Mouse (Mus musculus) liver, embryonic 14.5 days (tissue): Measurements from ENCODE around the gene Coq2. TPM values are rescaled to one million over a fixed set of nuclear protein-coding genes. Genes with fewer than 3 reads are reported as not detected.
A peak's percentile ranks its signal among the peaks of the same experiment; 100 is the strongest.

ENCODE experiments used
- ATAC-seq: fragments of 200-750 bp; cut with Nextera tagmentation; 2 replicates; pipeline ENCODE4 v1.8.0; 2017; ENCODE audit warnings: moderate number of reproducible peaks, mild to moderate bottlenecking, moderate library complexity; ENCODE audit not compliant: insufficient read depth
- DNase-seq, 3 experiments: peaks; one replicate each; pipeline ENCODE4 v3.0.0-alpha.2; 2012 to 2013; ENCODE audit warnings: low read depth in 3 of 3, low spot score in 3 of 3
- H3K27ac ChIP-seq: fragments of 300-500 bp; sonication (generic); 2 replicates; pipeline ENCODE4 v1.5.1; 2014; ENCODE audit warnings: moderate library complexity, mild to moderate bottlenecking, control low read depth, inconsistent platforms
- H3K27me3 ChIP-seq: fragments of 300-500 bp; sonication (generic); 2 replicates; pipeline ENCODE4 v1.6.1; 2014; ENCODE audit warnings: mild to moderate bottlenecking, low read length, moderate library complexity; ENCODE audit not compliant: control insufficient read depth, insufficient read depth
- H3K36me3 ChIP-seq: fragments of 300-500 bp; sonication (generic); replicated peaks from 2 replicates; pipeline ENCODE4 v1.6.1; 2014; ENCODE audit warnings: low read depth; ENCODE audit not compliant: control insufficient read depth, insufficient read depth
- H3K4me1 ChIP-seq, 2 experiments: fragments of 200-500 bp in 1 of 2; fragments of 300-500 bp in 1 of 2; sonication (generic) in 1 of 2; replicated peaks; 2 replicates each; pipeline ENCODE4 v1.6.1; 2012 to 2014; ENCODE audit warnings: antibody characterized with exemption in 1 of 2, inconsistent platforms in 1 of 2, low read length in 1 of 2; ENCODE audit not compliant: control insufficient read depth in 2 of 2, insufficient read depth in 2 of 2
- H3K4me2 ChIP-seq: fragments of 300-500 bp; sonication (generic); 2 replicates; pipeline ENCODE4 v1.6.1; 2014; ENCODE audit warnings: low read depth, mild to moderate bottlenecking, control low read depth, moderate library complexity
- H3K4me3 ChIP-seq, 2 experiments: fragments of 200-500 bp in 1 of 2; fragments of 300-500 bp in 1 of 2; sonication (generic) in 1 of 2; 2 replicates each; pipeline ENCODE4 v1.5.1; 2012 to 2014; ENCODE audit warnings: low read depth in 2 of 2, low read length in 2 of 2, mild to moderate bottlenecking in 2 of 2, control low read depth in 1 of 2, inconsistent platforms in 1 of 2, moderate library complexity in 1 of 2; ENCODE audit not compliant: insufficient read depth in 1 of 2
- H3K9ac ChIP-seq: fragments of 300-500 bp; sonication (generic); replicated peaks from 2 replicates; pipeline ENCODE4 v1.6.1; 2014; ENCODE audit warnings: mild to moderate bottlenecking, control low read depth, moderate library complexity
- H3K9me3 ChIP-seq: fragments of 300-500 bp; sonication (generic); 2 replicates; pipeline ENCODE4 v1.6.1; 2016; ENCODE audit warnings: low read length, mixed read lengths; ENCODE audit not compliant: control insufficient read depth
- CTCF ChIP-seq: IDR thresholded peaks from 2 replicates; pipeline ENCODE4 v1.5.1; 2016; ENCODE audit warnings: antibody characterized with exemption, low read depth, control low read depth
- EP300 ChIP-seq: IDR thresholded peaks from 2 replicates; pipeline ENCODE4 v1.6.1; 2016; ENCODE audit warnings: antibody characterized with exemption, low read depth
- WGBS: fragments of 180-500 bp; shearing (Covaris S2); extraction: QIAGEN DNeasy Blood & Tissue Kit; methylation state at CpG from one replicate; pipeline ENCODE4 v1.1.7; 2014; ENCODE audit not compliant: insufficient replicate concordance; 5-methylcytosine and 5-hydroxymethylcytosine counted together
- polyA plus RNA-seq, 2 experiments: library from polyadenylated mRNA; depleted of rRNA in 1 of 2; stranded (reverse) in 1 of 2; unstranded in 1 of 2; fragments of >200 nt; fragmentation: Nextera tagmentation in 1 of 2; extraction: Ambion mirVana in 1 of 2; gene quantifications; 2 replicates each; pipeline versions ENCODE4 v1.2.1 to v1.2.3; 2012 to 2014

Gene Coq2
- polyA plus RNA-seq, 2 experiments = 23.8 to 25.7 TPM

DNA sequence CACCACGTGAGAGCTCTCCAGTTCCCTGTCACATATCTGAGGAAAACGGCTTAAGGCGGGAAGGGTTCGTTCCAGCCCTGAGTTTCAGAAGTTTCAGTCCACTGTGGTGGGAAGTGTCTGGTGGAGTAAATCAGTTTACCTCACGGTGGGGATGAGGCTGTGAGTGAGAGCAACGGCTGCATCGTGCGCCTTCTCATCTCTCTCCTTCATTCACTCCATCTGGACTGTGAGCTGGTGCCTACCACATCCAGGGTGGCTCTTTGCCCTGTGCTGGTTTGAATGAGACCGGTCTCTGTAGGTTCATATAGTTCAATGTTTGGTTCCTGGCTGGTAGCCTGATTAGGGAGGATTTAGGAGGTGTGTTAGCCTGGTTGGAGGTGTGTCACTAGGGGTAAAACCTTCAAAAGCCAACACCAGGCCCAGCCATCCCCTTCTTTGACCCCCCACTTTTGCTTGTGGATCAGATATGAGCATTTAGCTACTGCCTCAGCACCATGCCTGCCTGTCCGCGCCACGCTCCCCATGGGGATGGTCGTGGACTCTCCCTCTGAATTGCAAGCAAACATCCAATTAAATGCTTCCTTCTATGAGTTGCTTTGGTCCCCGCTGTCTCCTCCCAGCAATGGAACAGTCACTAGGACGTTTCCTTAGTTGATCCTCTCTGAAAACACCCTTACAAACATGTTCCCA lies 55.2 kb downstream of the Coq2 start:
- H3K4me2 ChIP-seq = no peak overlapping the region
- no peak overlapping the region for H3K9ac ChIP-seq
- no peak for TF ChIP-seq EP300
- TF ChIP-seq CTCF = no peak
- 75% methylated on average over 15 of the region's 15 CpGs for WGBS
- no peaks in the 10 kb centered on the region for H3K36me3 ChIP-seq
- ATAC-seq (no peak), DNase-seq (no peak)
- H3K4me3 ChIP-seq = no peak overlapping the region
- H3K4me1 ChIP-seq = peaks cover 2 to 3% of the 10 kb centered on the region in 2 experiments; a peak in 2 of 4 replicates
- H3K9me3 ChIP-seq = no peaks in the 10 kb centered on the region
- no peak overlapping the region for H3K27ac ChIP-seq
- H3K27me3 ChIP-seq = no peaks in the 10 kb centered on the region

DNA sequence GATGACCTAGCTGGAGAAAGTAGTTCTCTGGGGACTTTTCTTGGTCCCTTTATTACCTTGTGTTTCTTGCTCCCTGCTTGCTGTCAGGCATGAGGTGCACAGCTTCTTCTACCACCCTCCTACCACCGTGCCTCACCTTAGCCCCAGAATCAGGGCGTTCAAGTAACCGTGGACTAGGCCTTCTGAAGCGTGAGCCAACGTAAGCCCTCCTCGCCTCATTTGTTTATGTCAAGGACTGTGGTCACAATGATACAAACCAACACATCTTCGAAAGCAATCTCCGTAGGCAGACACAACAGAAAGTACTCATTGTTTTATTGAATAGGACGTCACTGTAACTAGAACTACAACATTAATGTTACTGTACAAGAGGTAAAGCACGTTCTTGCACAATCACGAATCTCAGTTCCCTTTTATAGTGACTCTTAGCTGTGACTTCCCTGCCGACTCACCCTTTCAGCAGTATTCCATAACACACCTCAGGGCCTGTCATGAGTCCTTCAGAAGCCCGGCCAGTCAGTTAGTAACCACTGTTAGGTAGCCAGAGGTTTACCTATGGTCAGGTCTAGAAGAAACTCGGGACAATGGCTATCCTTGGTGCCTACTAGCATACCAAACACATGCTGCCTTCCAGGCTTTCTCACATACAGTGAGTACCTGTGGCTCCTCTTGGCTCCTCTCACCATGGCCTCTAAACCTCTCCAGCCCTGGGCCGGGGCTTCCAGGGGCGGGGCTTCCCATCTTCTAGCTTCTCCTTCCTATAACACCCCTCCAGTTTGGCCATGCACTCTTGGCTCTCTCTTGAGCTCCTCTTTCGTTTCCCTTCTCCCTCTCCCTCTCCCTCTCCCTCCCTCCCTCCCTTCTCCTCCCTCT lies 60.8 kb downstream of the Coq2 start:
- 69% methylated on average over 17 of the region's 17 CpGs for WGBS
- TF ChIP-seq CTCF (no peak), EP300 (no peak)

DNA sequence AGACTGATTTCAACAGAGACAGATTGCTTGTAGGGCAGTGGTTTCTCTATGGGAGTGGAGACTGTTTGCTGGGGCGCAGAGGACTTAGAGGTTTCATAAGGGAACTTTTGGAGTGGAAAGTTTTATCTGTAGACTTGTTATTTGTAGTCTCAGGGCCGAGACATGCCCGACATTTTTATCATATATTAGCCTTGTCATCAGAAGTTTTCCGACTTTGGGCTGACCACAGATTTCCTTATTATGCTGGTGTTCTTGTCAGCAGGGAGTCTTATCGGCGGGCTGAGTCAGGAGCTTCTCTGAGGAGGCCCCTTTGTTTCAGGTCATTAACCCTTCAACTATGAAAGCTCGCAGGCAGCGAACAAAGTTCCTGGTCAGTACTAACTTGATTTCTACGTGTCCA lies 67.1 kb downstream of the Coq2 start:
- Histone ChIP-seq H3K4me1 (peaks cover 0 to 10% of the 10 kb centered on the region in 2 experiments; a peak in 3 of 4 replicates), H3K9me3 (no peaks in the 10 kb centered on the region), H3K36me3 (no peaks in the 10 kb centered on the region), H3K27ac (no peak overlapping the region), H3K4me3 (no peak overlapping the region), H3K4me2 (no peak overlapping the region), H3K27me3 (no peaks in the 10 kb centered on the region), H3K9ac (no peak overlapping the region)
- no peak for DNase-seq
- peak; percentile 31; the same call in 1 of the 2 replicates for ATAC-seq
- WGBS = 12% methylated on average over 9 of the region's 9 CpGs
- TF ChIP-seq CTCF (no peak), EP300 (no peak)

More for the DNA sequence above, 60.8 kb downstream of the Coq2 start:
- H3K4me2 ChIP-seq = no peak overlapping the region
- no peaks in the 10 kb centered on the region for H3K4me1 ChIP-seq
- H3K9me3 ChIP-seq = no peaks in the 10 kb centered on the region
- no peak overlapping the region for H3K27ac ChIP-seq
- H3K36me3 ChIP-seq = no peaks in the 10 kb centered on the region
- ATAC-seq (no peak), DNase-seq (no peak)
- H3K4me3 ChIP-seq = no peak overlapping the region
- no peaks in the 10 kb centered on the region for H3K27me3 ChIP-seq
- no peak overlapping the region for H3K9ac ChIP-seq

DNA sequence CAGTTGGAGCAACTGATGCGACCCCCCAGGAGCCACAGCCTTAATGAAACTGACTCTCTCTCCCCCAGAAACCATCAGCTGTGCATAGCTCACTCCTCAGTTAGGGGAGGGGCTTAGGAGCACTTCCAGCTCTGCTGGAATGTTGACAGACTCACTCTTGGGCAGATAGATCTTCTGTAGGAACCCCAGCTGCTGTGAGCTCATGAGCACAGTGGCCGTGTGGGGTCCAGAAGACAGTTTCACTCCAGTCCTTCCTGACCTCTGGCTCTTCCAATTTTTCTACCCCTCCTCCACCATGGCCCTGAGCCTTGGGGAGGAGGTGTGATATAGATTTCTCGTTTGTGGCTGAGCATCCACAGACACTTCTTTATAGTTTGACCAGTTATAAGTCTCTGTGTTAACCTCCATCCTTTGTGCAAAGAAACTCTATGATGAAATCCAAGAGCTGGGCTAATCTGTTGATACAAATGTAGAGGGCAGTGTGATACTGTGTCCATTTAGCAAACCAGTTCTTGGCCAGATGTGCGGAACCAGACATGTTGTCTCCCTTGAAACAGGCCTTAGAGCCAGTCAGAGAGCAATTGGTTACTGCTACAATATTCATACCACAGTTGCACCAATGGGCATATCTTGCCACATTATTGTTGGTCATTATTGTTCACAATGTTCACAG lies 67.7 kb downstream of the Coq2 start:
- no peak for TF ChIP-seq CTCF
- no peak for TF ChIP-seq EP300
- ATAC-seq (no peak), DNase-seq (no peak)
- H3K4me3 ChIP-seq = no peak overlapping the region
- H3K4me1 ChIP-seq = peaks cover 0 to 10% of the 10 kb centered on the region in 2 experiments; a peak in 3 of 4 replicates
- no peak overlapping the region for H3K27ac ChIP-seq
- H3K9ac ChIP-seq = no peak overlapping the region
- no peaks in the 10 kb centered on the region for H3K36me3 ChIP-seq
- no peak overlapping the region for H3K4me2 ChIP-seq
- H3K27me3 ChIP-seq = no peaks in the 10 kb centered on the region
- 51% methylated on average over 4 of the region's 4 CpGs for WGBS
- no peaks in the 10 kb centered on the region for H3K9me3 ChIP-seq
